16 mouse cellular contexts compared by ENCODE assay signal in genomic region chr17:26045285-26045684, GRCm38 (mm10). TPM values are rescaled to one million over a fixed set of nuclear protein-coding genes. Genes with fewer than 3 reads are reported as not detected.
A peak's percentile ranks its signal among the peaks of the same experiment; 100 is the strongest.
DNase-seq lines count a peak whose midpoint lies in the region; ATAC-seq and TF ChIP-seq lines count a peak whose summit lies in the region.
"Had no signal": no experiment of that assay in that cellular context is flagged by ENCODE, and none has a peak within 500 bp of the region (broad histone marks: within the 10 kb centered on the region; RNA-seq: fewer than 3 reads in every experiment).

No protein-coding gene starts in this region.

- 46% methylated on average over 4 of the region's 4 CpGs for WGBS in kidney, postnatal 0 days
- 60% methylated on average over 4 of the region's 4 CpGs for WGBS in midbrain, embryonic 12.5 days

- H3K9me3 ChIP-seq in kidney, postnatal 0 days (replicated peaks; ENCODE audit: low read length), result no peaks in the 10 kb centered on the region
- H3K9me3 ChIP-seq in midbrain, embryonic 12.5 days, result no peaks in the 10 kb centered on the region
- H3K9me3 ChIP-seq: embryonic facial prominence, embryonic 12.5 days; forebrain, embryonic 13.5 days; liver, embryonic 13.5 days had no signal

- ATAC-seq in kidney, postnatal 0 days (replicated peaks; ENCODE audit: low FRiP score, low read depth), result no peak
- ATAC-seq in midbrain, embryonic 12.5 days (ENCODE audit: low FRiP score, low read depth), result no peak
- ATAC-seq: forebrain, embryonic 13.5 days had no signal

- intact Hi-C loops in heart, postnatal 14 days (cut with DNase I), result loop anchor here (2.0 kb wide), 1 partner anchor 24 kb away; the partner anchor contains the start of gene Rab11fip3

- no peaks in the 10 kb centered on the region for H3K27me3 ChIP-seq in kidney, postnatal 0 days (ENCODE audit: insufficient read depth, low read length)
- no peaks in the 10 kb centered on the region for H3K27me3 ChIP-seq in midbrain, embryonic 12.5 days
- H3K27me3 ChIP-seq: embryonic facial prominence, embryonic 12.5 days; forebrain, embryonic 13.5 days had no signal

- H3K27ac ChIP-seq in kidney, postnatal 0 days, result no peak overlapping the region
- H3K27ac ChIP-seq in midbrain, embryonic 12.5 days (replicated peaks), result 0 out of 2 replicates have a peak overlapping the region, but pooled peaks have one; percentile 12
- H3K27ac ChIP-seq: embryonic facial prominence, embryonic 12.5 days; forebrain, embryonic 13.5 days; liver, embryonic 13.5 days had no signal

- no peaks in the 10 kb centered on the region for H3K36me3 ChIP-seq in kidney, postnatal 0 days (ENCODE audit: insufficient read depth, low read length)
- H3K36me3 ChIP-seq in midbrain, embryonic 12.5 days, result no peaks in the 10 kb centered on the region
- H3K36me3 ChIP-seq: liver, embryonic 13.5 days had no signal

- H3K9ac ChIP-seq in kidney, postnatal 0 days (ENCODE audit: low read depth, low read length), result no peak overlapping the region
- H3K9ac ChIP-seq in midbrain, embryonic 12.5 days (replicated peaks), result no peak overlapping the region
- H3K9ac ChIP-seq: embryonic facial prominence, embryonic 12.5 days; forebrain, embryonic 13.5 days; liver, embryonic 13.5 days had no signal

- no peak overlapping the region for H3K4me2 ChIP-seq in kidney, postnatal 0 days (ENCODE audit: low read length)
- H3K4me2 ChIP-seq in midbrain, embryonic 12.5 days (replicated peaks), result no peak overlapping the region
- H3K4me2 ChIP-seq: embryonic facial prominence, embryonic 12.5 days; forebrain, embryonic 13.5 days; liver, embryonic 13.5 days had no signal

- no peaks in the 10 kb centered on the region for H3K4me1 ChIP-seq in kidney, postnatal 0 days (replicated peaks; ENCODE audit: insufficient read depth, low read length)
- H3K4me1 ChIP-seq in midbrain, embryonic 12.5 days, result peaks cover 24% of the 10 kb centered on the region
- H3K4me1 ChIP-seq: embryonic facial prominence, embryonic 12.5 days had no signal

- H3K4me3 ChIP-seq in kidney, postnatal 0 days (replicated peaks; ENCODE audit: low read depth, low read length), result no peak overlapping the region
- H3K4me3 ChIP-seq in midbrain, embryonic 12.5 days, result no peak overlapping the region
- H3K4me3 ChIP-seq: embryonic facial prominence, embryonic 12.5 days; forebrain, embryonic 13.5 days; liver, embryonic 13.5 days had no signal

- no peak for TF ChIP-seq POLR2A in brain, embryonic 14.5 days (IDR thresholded peaks at IDR 0.05; ENCODE audit: borderline replicate concordance, extremely low read depth, insufficient read depth, insufficient read length, poor library complexity, severe bottlenecking)

- TF ChIP-seq CTCF in kidney, postnatal 0 days (IDR thresholded peaks at IDR 0.05; ENCODE audit: low read depth), result no peak
- TF ChIP-seq CTCF in brain, embryonic 14.5 days (IDR thresholded peaks at IDR 0.05; ENCODE audit: borderline replicate concordance, extremely low read depth, insufficient read depth, insufficient read length), result no peak

- DNase-seq in kidney, postnatal 0 days (ENCODE audit: low spot score), result peak; percentile 49
- DNase-seq in kidney, postnatal 4 days, result no peak
- peak; percentile 21 for DNase-seq in Muller cell, postnatal 12 days (ENCODE audit: inconsistent ontology term)
- DNase-seq in brain, embryonic 14.5 days (ENCODE audit: low read depth), result peak; percentile 68
- no peak for DNase-seq in retina, postnatal 1 day
- DNase-seq in kidney, postnatal 25 days, result no peak
- DNase-seq in heart, postnatal 14 days, result no peak
- DNase-seq: adrenal gland, postnatal 14 days; cerebellum, adult 11-12 months; gastrocnemius, postnatal 36 days; kidney, adult 2 months; liver, embryonic 13.5 days; thymus, adult 2 months had no signal

RNA-seq across cellular contexts. Expression of gene Rab11fip3, which starts 24.1 kb away (rescaled TPM):
- 35.3 and 40.2 TPM in 2 replicates for polyA plus RNA-seq in kidney, postnatal 0 days (2015; fragmentation: Nextera tagmentation; extraction: Ambion mirVana)
- polyA plus RNA-seq in brain, embryonic 14.5 days (2012; rRNA removed), result 68.5 and 82.4 TPM in 2 replicates
- polyA plus RNA-seq in midbrain, embryonic 12.5 days (2016; fragmentation: Nextera tagmentation; extraction: Ambion mirVana), result 43.1 and 44.8 TPM in 2 replicates
- 10 to 100 TPM; 22.7 to 25.3 TPM for total RNA-seq in heart, postnatal 14 days (2021)

RNA-seq across cellular contexts. Expression of gene Decr2, which starts 44.9 kb away (rescaled TPM):
- 44.8 and 47.3 TPM in 2 replicates for polyA plus RNA-seq in kidney, postnatal 0 days (2015; fragmentation: Nextera tagmentation; extraction: Ambion mirVana)
- polyA plus RNA-seq in brain, embryonic 14.5 days (2012; rRNA removed), result 26.8 and 28.6 TPM in 2 replicates
- polyA plus RNA-seq in midbrain, embryonic 12.5 days (2016; fragmentation: Nextera tagmentation; extraction: Ambion mirVana), result 25.1 and 27.7 TPM in 2 replicates
- total RNA-seq in heart, postnatal 14 days (2021), result 10 to 100 TPM; 10.9 to 13.0 TPM

RNA-seq across cellular contexts. Expression of gene Nme4, which starts 50.1 kb away (rescaled TPM):
- 56.1 and 57.6 TPM in 2 replicates for polyA plus RNA-seq in kidney, postnatal 0 days (2015; fragmentation: Nextera tagmentation; extraction: Ambion mirVana)
- polyA plus RNA-seq in brain, embryonic 14.5 days (2012; rRNA removed), result 35.1 and 61.4 TPM in 2 replicates
- polyA plus RNA-seq in midbrain, embryonic 12.5 days (2016; fragmentation: Nextera tagmentation; extraction: Ambion mirVana), result 48.0 and 50.7 TPM in 2 replicates
- total RNA-seq in heart, postnatal 14 days (2021), result 1 to 10 TPM; 3.1 to 3.6 TPM

RNA-seq across cellular contexts. Expression of gene Capn15, which starts 59.7 kb away (rescaled TPM):
- polyA plus RNA-seq in kidney, postnatal 0 days (2015; fragmentation: Nextera tagmentation; extraction: Ambion mirVana), result 17.0 and 19.8 TPM in 2 replicates
- polyA plus RNA-seq in brain, embryonic 14.5 days (2012; rRNA removed), result 50.4 and 50.5 TPM in 2 replicates
- 30.4 and 30.6 TPM in 2 replicates for polyA plus RNA-seq in midbrain, embryonic 12.5 days (2016; fragmentation: Nextera tagmentation; extraction: Ambion mirVana)
- 10 to 100 TPM; 11.4 to 13.1 TPM for total RNA-seq in heart, postnatal 14 days (2021)

Comparison
In these comparisons a context has a peak if more than half of its experiments do, and no peak if none do; other contexts are left out.
1. DNase-seq: peak in kidney, postnatal 0 days (single experiment), Muller cell, postnatal 12 days (single experiment) and brain, embryonic 14.5 days (single experiment); none in kidney, postnatal 4 days (0 of 2), retina, postnatal 1 day (single experiment), kidney, postnatal 25 days (0 of 2) and heart, postnatal 14 days (0 of 2).